Comparison of ENCODE assay signal across 14 mouse cellular contexts in the genomic region with DNA sequence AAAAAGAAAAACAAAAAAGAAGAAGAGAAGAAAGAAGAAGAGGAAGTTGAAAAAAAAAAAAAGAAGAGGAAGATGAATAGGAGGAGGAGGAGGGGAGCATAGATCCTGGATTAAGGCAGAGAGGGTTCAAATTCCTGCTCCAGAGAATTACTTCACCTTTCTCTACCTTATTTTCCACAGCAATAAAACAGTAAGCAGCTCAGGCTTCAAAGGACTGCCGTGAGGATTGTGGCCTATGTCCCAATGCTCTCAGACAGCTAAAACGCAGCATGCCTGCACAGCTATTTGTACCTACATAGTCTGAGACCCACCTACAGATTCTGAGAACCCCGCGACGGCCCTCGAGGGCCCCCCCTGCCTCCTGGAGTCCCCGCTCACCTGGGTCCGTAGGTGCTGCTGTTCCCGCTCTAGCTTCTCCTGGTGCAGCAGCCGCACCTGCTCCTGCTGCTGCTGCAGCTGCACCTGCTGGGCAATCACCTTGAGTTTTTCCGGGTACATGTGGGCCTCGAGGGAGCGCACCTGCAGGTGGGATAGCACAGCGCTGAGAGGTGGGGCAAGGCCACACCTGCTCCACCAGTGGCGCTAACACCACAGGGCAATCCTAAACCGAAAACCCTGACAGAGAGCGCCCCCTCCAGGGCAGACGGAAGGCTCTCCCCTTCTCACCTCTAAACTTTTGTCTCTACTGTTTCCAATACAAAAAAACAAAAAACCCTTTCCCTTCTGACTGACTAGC. TPM values are rescaled to one million over a fixed set of nuclear protein-coding genes. Genes with fewer than 3 reads are reported as not detected.
DNase-seq lines count a peak whose midpoint lies in the region; ATAC-seq and TF ChIP-seq lines count a peak whose summit lies in the region.
"Had no signal": no experiment of that assay in that cellular context is flagged by ENCODE, and none has a peak within 500 bp of the region (broad histone marks: within the 10 kb centered on the region; RNA-seq: fewer than 3 reads in every experiment).

No protein-coding gene starts in this region.

- H3K27ac ChIP-seq in liver, embryonic 14.5 days, result no peak overlapping the region
- no peak overlapping the region for H3K27ac ChIP-seq in liver, embryonic 12.5 days
- H3K27ac ChIP-seq in hindbrain, postnatal 0 days, result no peak overlapping the region
- no peak overlapping the region for H3K27ac ChIP-seq in hindbrain, embryonic 16.5 days (ENCODE audit: low read depth, low read length)
- H3K27ac ChIP-seq: forebrain, embryonic 12.5 days; midbrain, embryonic 12.5 days; neural tube, embryonic 12.5 days had no signal

- peak; percentile 40 for TF ChIP-seq CTCF in liver, embryonic 14.5 days (IDR thresholded peaks at IDR 0.05; ENCODE audit: low read depth)
- TF ChIP-seq CTCF in E14TG2a.4 (conservative IDR thresholded peaks at IDR 0.05; ENCODE audit: low read length) (peak; percentile 54), G1E (IDR thresholded peaks at IDR 0.05; ENCODE audit: low read depth, low read length) (no peak)
- no peak for TF ChIP-seq CTCF in hindbrain, postnatal 0 days (IDR thresholded peaks at IDR 0.05; ENCODE audit: low read depth)

- no peak for TF ChIP-seq EP300 in liver, embryonic 14.5 days (IDR thresholded peaks at IDR 0.05; ENCODE audit: low read depth)

- H3K36me3 ChIP-seq in liver, embryonic 14.5 days (replicated peaks; ENCODE audit: control insufficient read depth, insufficient read depth, low read depth), result peaks cover 20% of the 10 kb centered on the region
- H3K36me3 ChIP-seq in liver, embryonic 12.5 days, result peaks cover 70% of the 10 kb centered on the region
- peaks cover 95% of the 10 kb centered on the region for H3K36me3 ChIP-seq in E14TG2a.4 (ENCODE audit: insufficient read depth, low read length)
- peaks cover 84% of the 10 kb centered on the region for H3K36me3 ChIP-seq in G1E (replicated peaks)
- H3K36me3 ChIP-seq in hindbrain, postnatal 0 days (ENCODE audit: insufficient read depth, low read length), result peaks cover 9% of the 10 kb centered on the region; the same call in 1 of the 2 replicates
- H3K36me3 ChIP-seq in hindbrain, embryonic 16.5 days (ENCODE audit: control insufficient read depth, insufficient read depth, low read length), result peaks cover 11% of the 10 kb centered on the region; the same call in 1 of the 2 replicates

- WGBS in liver, embryonic 14.5 days (ENCODE audit: insufficient replicate concordance), result 85% methylated on average over 18 of the region's 18 CpGs
- WGBS in liver, embryonic 12.5 days (ENCODE audit: insufficient replicate concordance), result 86% methylated on average over 18 of the region's 18 CpGs
- WGBS in large intestine, adult 2 months, result 37% methylated on average over 18 of the region's 18 CpGs
- 86% methylated on average over 18 of the region's 18 CpGs for WGBS in hindbrain, postnatal 0 days
- 86% methylated on average over 18 of the region's 18 CpGs for WGBS in hindbrain, embryonic 16.5 days

- H3K4me2 ChIP-seq in liver, embryonic 14.5 days (ENCODE audit: low read depth), result no peak overlapping the region
- no peak overlapping the region for H3K4me2 ChIP-seq in liver, embryonic 12.5 days
- no peak overlapping the region for H3K4me2 ChIP-seq in hindbrain, postnatal 0 days (ENCODE audit: low read depth, low read length)
- no peak overlapping the region for H3K4me2 ChIP-seq in hindbrain, embryonic 16.5 days (ENCODE audit: low read length)
- H3K4me2 ChIP-seq: forebrain, embryonic 12.5 days; midbrain, embryonic 12.5 days; neural tube, embryonic 12.5 days had no signal

- DNase-seq in liver, embryonic 14.5 days (ENCODE audit: low read depth in 3 of 3, low spot score in 3 of 3), result no peak
- no peak for DNase-seq in G1E (ENCODE audit: low spot score)
- DNase-seq in large intestine, adult 2 months (ENCODE audit: low read depth, low spot score), result peak; percentile 68
- no peak for DNase-seq in hindbrain, postnatal 0 days (ENCODE audit: low spot score)
- DNase-seq: adrenal gland, postnatal 36 days; cerebellum, adult 2 months; gastrocnemius, postnatal 10 days; lung, adult 18-20 months had no signal

- peaks cover 23 to 26% of the 10 kb centered on the region in 2 experiments for H3K4me1 ChIP-seq in liver, embryonic 14.5 days (replicated peaks; ENCODE audit: control insufficient read depth in 2 of 2, insufficient read depth in 2 of 2, low read length in 1 of 2)
- H3K4me1 ChIP-seq in liver, embryonic 12.5 days, result peaks cover 35% of the 10 kb centered on the region
- H3K4me1 ChIP-seq in E14TG2a.4 (replicated peaks; ENCODE audit: low read depth, low read length) (peaks cover 74% of the 10 kb centered on the region), G1E (ENCODE audit: insufficient read depth, low read depth, low read length) (peaks cover 70% of the 10 kb centered on the region)
- H3K4me1 ChIP-seq in hindbrain, postnatal 0 days (ENCODE audit: insufficient read depth, low read length), result no peaks in the 10 kb centered on the region
- H3K4me1 ChIP-seq in hindbrain, embryonic 16.5 days (ENCODE audit: control insufficient read depth, insufficient read depth, low read depth, low read length), result no peaks in the 10 kb centered on the region

- no peak for ATAC-seq in liver, embryonic 14.5 days (ENCODE audit: insufficient read depth)
- no peak for ATAC-seq in liver, embryonic 12.5 days
- no peak for ATAC-seq in G1E (ENCODE audit: extremely low read depth, insufficient number of reproducible peaks, low FRiP score, poor library complexity, severe bottlenecking)
- ATAC-seq in hindbrain, postnatal 0 days, result no peak
- ATAC-seq in hindbrain, embryonic 16.5 days, result no peak

- no peaks in the 10 kb centered on the region for H3K9me3 ChIP-seq in liver, embryonic 14.5 days (ENCODE audit: control insufficient read depth, low read length)
- H3K9me3 ChIP-seq in liver, embryonic 12.5 days (replicated peaks), result no peaks in the 10 kb centered on the region
- no peaks in the 10 kb centered on the region for H3K9me3 ChIP-seq in E14TG2a.4 (ENCODE audit: low read length)
- no peaks in the 10 kb centered on the region for H3K9me3 ChIP-seq in G1E (replicated peaks)
- H3K9me3 ChIP-seq in hindbrain, postnatal 0 days (ENCODE audit: low read length), result no peaks in the 10 kb centered on the region
- no peaks in the 10 kb centered on the region for H3K9me3 ChIP-seq in hindbrain, embryonic 16.5 days (ENCODE audit: control insufficient read depth, low read length)
- H3K9me3 ChIP-seq: forebrain, embryonic 12.5 days; midbrain, embryonic 12.5 days; neural tube, embryonic 12.5 days had no signal

- no peak overlapping the region for H3K4me3 ChIP-seq in liver, embryonic 14.5 days (ENCODE audit: insufficient read depth in 1 of 2, low read depth in 2 of 2, low read length in 2 of 2)
- H3K4me3 ChIP-seq in liver, embryonic 12.5 days, result no peak overlapping the region
- H3K4me3 ChIP-seq in E14TG2a.4 (replicated peaks; ENCODE audit: low read length) (peak overlapping the region; percentile 23; the same call in 1 of the 2 replicates), G1E (ENCODE audit: low read depth, low read length) (peak overlapping the region; percentile 14; the same call in 1 of the 2 replicates)
- H3K4me3 ChIP-seq in hindbrain, postnatal 0 days (ENCODE audit: low read length), result no peak overlapping the region
- no peak overlapping the region for H3K4me3 ChIP-seq in hindbrain, embryonic 16.5 days (ENCODE audit: low read length)
- H3K4me3 ChIP-seq: forebrain, embryonic 12.5 days; midbrain, embryonic 12.5 days; neural tube, embryonic 12.5 days had no signal

- H3K27me3 ChIP-seq in liver, embryonic 14.5 days (ENCODE audit: control insufficient read depth, insufficient read depth, low read length), result no peaks in the 10 kb centered on the region
- H3K27me3 ChIP-seq in liver, embryonic 12.5 days (replicated peaks), result no peaks in the 10 kb centered on the region
- H3K27me3 ChIP-seq in E14TG2a.4 (ENCODE audit: insufficient read depth, low read length), result no peaks in the 10 kb centered on the region
- H3K27me3 ChIP-seq in G1E (ENCODE audit: insufficient read depth, low read length), result no peaks in the 10 kb centered on the region
- no peaks in the 10 kb centered on the region for H3K27me3 ChIP-seq in hindbrain, postnatal 0 days (ENCODE audit: insufficient read depth, low read length)
- H3K27me3 ChIP-seq in hindbrain, embryonic 16.5 days (replicated peaks; ENCODE audit: control insufficient read depth, insufficient read depth, low read length), result no peaks in the 10 kb centered on the region
- H3K27me3 ChIP-seq: forebrain, embryonic 12.5 days; midbrain, embryonic 12.5 days; neural tube, embryonic 12.5 days had no signal

- no peak overlapping the region for H3K9ac ChIP-seq in liver, embryonic 14.5 days (replicated peaks)
- H3K9ac ChIP-seq in liver, embryonic 12.5 days, result no peak overlapping the region
- no peak overlapping the region for H3K9ac ChIP-seq in hindbrain, postnatal 0 days (replicated peaks; ENCODE audit: low read length)
- no peak overlapping the region for H3K9ac ChIP-seq in hindbrain, embryonic 16.5 days (ENCODE audit: low read depth, low read length)
- H3K9ac ChIP-seq: forebrain, embryonic 12.5 days; midbrain, embryonic 12.5 days; neural tube, embryonic 12.5 days had no signal

RNA-seq across cellular contexts. Expression of a gene that starts 7.5 kb away (rescaled TPM):
- 1.5 and 2.2 TPM in 2 replicates for polyA plus RNA-seq in liver, embryonic 14.5 days (2012; rRNA removed)
- polyA plus RNA-seq in liver, embryonic 14.5 days (2014; fragmentation: Nextera tagmentation; extraction: Ambion mirVana), result 1.2 and 3.2 TPM in 2 replicates
- 5.1 and 5.6 TPM in 2 replicates for polyA plus RNA-seq in liver, embryonic 12.5 days (2016; fragmentation: Nextera tagmentation; extraction: Ambion mirVana)
- total RNA-seq in G1E (2014; fragmentation: Nextera tagmentation) (5.9 and 8.6 TPM in 2 replicates), G1E (2017) (5.3 and 8.5 TPM in 2 replicates)
- 2.3 and 3.5 TPM in 2 replicates for polyA plus RNA-seq in G1E (2012)
- polyA plus RNA-seq in large intestine, adult 2 months (2012; rRNA removed), result 2.9 and 3.3 TPM in 2 replicates
- 28.3 and 50.6 TPM in 2 replicates for total RNA-seq in hindbrain, postnatal 0 days (2014; rRNA removed)
- polyA plus RNA-seq in hindbrain, postnatal 0 days (2015; fragmentation: Nextera tagmentation; extraction: Ambion mirVana), result 8.7 and 10.6 TPM in 2 replicates
- polyA plus RNA-seq in hindbrain, embryonic 16.5 days (2015; fragmentation: Nextera tagmentation; extraction: Ambion mirVana), result 16.3 and 27.7 TPM in 2 replicates

RNA-seq across cellular contexts. Expression of a gene that starts 10.5 kb away (rescaled TPM):
- polyA plus RNA-seq in liver, embryonic 14.5 days (2012; rRNA removed), result 5.4 and 6.9 TPM in 2 replicates
- 4.6 and 4.8 TPM in 2 replicates for polyA plus RNA-seq in liver, embryonic 14.5 days (2014; fragmentation: Nextera tagmentation; extraction: Ambion mirVana)
- polyA plus RNA-seq in liver, embryonic 12.5 days (2016; fragmentation: Nextera tagmentation; extraction: Ambion mirVana), result 13.3 and 14.3 TPM in 2 replicates
- 46.3 and 69.0 TPM in 2 replicates for total RNA-seq in G1E (2014; fragmentation: Nextera tagmentation)
- total RNA-seq in G1E (2017), result 23.2 and 26.0 TPM in 2 replicates
- 81.1 and 87.0 TPM in 2 replicates for polyA plus RNA-seq in G1E (2012)
- 11.1 and 13.2 TPM in 2 replicates for polyA plus RNA-seq in large intestine, adult 2 months (2012; rRNA removed)
- 7.8 and 9.3 TPM in 2 replicates for total RNA-seq in hindbrain, postnatal 0 days (2014; rRNA removed)
- 7.0 and 7.6 TPM in 2 replicates for polyA plus RNA-seq in hindbrain, postnatal 0 days (2015; fragmentation: Nextera tagmentation; extraction: Ambion mirVana)
- polyA plus RNA-seq in hindbrain, embryonic 16.5 days (2015; fragmentation: Nextera tagmentation; extraction: Ambion mirVana), result 8.5 and 10.6 TPM in 2 replicates

RNA-seq across cellular contexts. Expression of a gene that starts 45.4 kb away (rescaled TPM):
- polyA plus RNA-seq in liver, embryonic 14.5 days (2012; rRNA removed), result 2.8 and 3.4 TPM in 2 replicates
- 1.7 and 2.7 TPM in 2 replicates for polyA plus RNA-seq in liver, embryonic 14.5 days (2014; fragmentation: Nextera tagmentation; extraction: Ambion mirVana)
- 6.1 and 7.3 TPM in 2 replicates for polyA plus RNA-seq in liver, embryonic 12.5 days (2016; fragmentation: Nextera tagmentation; extraction: Ambion mirVana)
- total RNA-seq in G1E (2014; fragmentation: Nextera tagmentation), result 2.6 and 2.8 TPM in 2 replicates
- total RNA-seq in G1E (2017), result 1.0 and 1.2 TPM in 2 replicates
- polyA plus RNA-seq in G1E (2012), result 2.6 and 3.0 TPM in 2 replicates
- 8.1 TPM in 2 replicates for polyA plus RNA-seq in large intestine, adult 2 months (2012; rRNA removed)
- 25.8 and 28.2 TPM in 2 replicates for total RNA-seq in hindbrain, postnatal 0 days (2014; rRNA removed)
- polyA plus RNA-seq in hindbrain, postnatal 0 days (2015; fragmentation: Nextera tagmentation; extraction: Ambion mirVana), result 12.0 and 12.5 TPM in 2 replicates
- polyA plus RNA-seq in hindbrain, embryonic 16.5 days (2015; fragmentation: Nextera tagmentation; extraction: Ambion mirVana), result 13.0 and 14.2 TPM in 2 replicates

Comparison
In these comparisons a context has a peak if more than half of its experiments do, and no peak if none do; other contexts are left out.
1. H3K4me3 ChIP-seq: peak in E14TG2a.4 (single experiment) and G1E (single experiment); none in liver, embryonic 14.5 days (0 of 2), liver, embryonic 12.5 days (single experiment), hindbrain, postnatal 0 days (single experiment) and hindbrain, embryonic 16.5 days (single experiment).
2. CTCF ChIP-seq: peak in liver, embryonic 14.5 days (single experiment) and E14TG2a.4 (single experiment); none in G1E (single experiment) and hindbrain, postnatal 0 days (single experiment).